Mouse (Mus musculus) MEL (cell line): ENCODE data around the gene Gm37240. TPM values are rescaled to one million over a fixed set of nuclear protein-coding genes. Genes with fewer than 3 reads are reported as not detected.

ENCODE experiments used
- DNase-seq: peaks from one replicate; pipeline ENCODE4 v3.0.0; 2011; ENCODE audit warnings: low read depth, low spot score
- H3K27ac ChIP-seq: 2 replicates; pipeline ENCODE4 v1.5.1; 2012; ENCODE audit warnings: low read depth, mild to moderate bottlenecking, control low read depth, low read length, moderate library complexity; ENCODE audit not compliant: control insufficient read depth
- H3K27me3 ChIP-seq, 2 experiments: fragments of 150-350 bp in 1 of 2; sonication (generic) in 1 of 2; 2 replicates each; pipeline ENCODE4 v1.6.1; 2012; ENCODE audit warnings: low read length in 2 of 2, mild to moderate bottlenecking in 2 of 2, improper control_type of control experiment in 1 of 2, moderate library complexity in 1 of 2; ENCODE audit not compliant: insufficient read depth in 2 of 2, control insufficient read depth in 1 of 2
- H3K36me3 ChIP-seq, 2 experiments: 2 replicates each; pipeline ENCODE4 v1.6.1; 2012 to 2014; ENCODE audit warnings: low read length in 2 of 2, improper control_type of control experiment in 1 of 2, inconsistent platforms in 1 of 2, mild to moderate bottlenecking in 1 of 2; ENCODE audit not compliant: insufficient read depth in 2 of 2, control insufficient read depth in 1 of 2
- H3K4me1 ChIP-seq, 2 experiments: fragments of 150-350 bp in 1 of 2; sonication (generic) in 1 of 2; 2 replicates each; pipeline ENCODE4 v1.6.1; 2012; ENCODE audit warnings: low read length in 2 of 2, improper control_type of control experiment in 1 of 2, mild to moderate bottlenecking in 1 of 2; ENCODE audit not compliant: insufficient read depth in 2 of 2, control insufficient read depth in 1 of 2
- H3K4me3 ChIP-seq, 2 experiments: fragments of 150-350 bp in 1 of 2; sonication (generic) in 1 of 2; 2 replicates each; pipeline ENCODE4 v1.5.1; 2012; ENCODE audit warnings: low read depth in 2 of 2, low read length in 2 of 2, mild to moderate bottlenecking in 2 of 2, moderate library complexity in 2 of 2, control low read depth in 1 of 2, improper control_type of control experiment in 1 of 2; ENCODE audit not compliant: control insufficient read depth in 1 of 2, insufficient read depth in 1 of 2
- H3K79me2 ChIP-seq: 2 replicates; pipeline ENCODE4 v1.6.1; 2012; ENCODE audit warnings: mild to moderate bottlenecking, low read length, moderate library complexity; ENCODE audit not compliant: control insufficient read depth, poor library complexity, insufficient read depth
- H3K9ac ChIP-seq: 2 replicates; pipeline ENCODE4 v1.6.1; 2012; ENCODE audit warnings: low read depth, mild to moderate bottlenecking, control low read depth, low read length, moderate library complexity; ENCODE audit not compliant: control insufficient read depth, poor library complexity, severe bottlenecking
- H3K9me3 ChIP-seq: fragments of 150-350 bp; sonication (generic); replicated peaks from 2 replicates; pipeline ENCODE4 v1.6.1; 2012; ENCODE audit warnings: mild to moderate bottlenecking, low read length, improper control_type of control experiment, moderate library complexity; ENCODE audit not compliant: insufficient read depth
- BHLHE40 ChIP-seq: IDR thresholded peaks from 2 replicates; pipeline ENCODE4 v1.6.1; 2012; ENCODE audit warnings: low read depth, mild to moderate bottlenecking, inconsistent platforms, low read length, improper control_type of control experiment, borderline replicate concordance
- CHD1 ChIP-seq: IDR thresholded peaks from 2 replicates; pipeline ENCODE4 v1.6.1; 2012; ENCODE audit warnings: low read depth, mild to moderate bottlenecking, inconsistent platforms, low read length, improper control_type of control experiment
- E2F4 ChIP-seq: IDR thresholded peaks from 2 replicates; pipeline ENCODE4 v1.6.1; 2011; ENCODE audit warnings: low read depth, low read length, improper control_type of control experiment, borderline replicate concordance
- ELF1 ChIP-seq: IDR thresholded peaks from 2 replicates; pipeline ENCODE4 v1.6.1; 2014; ENCODE audit warnings: low read depth, mild to moderate bottlenecking, inconsistent platforms, low read length, improper control_type of control experiment, moderate library complexity
- EP300 ChIP-seq, 2 experiments: IDR thresholded peaks; 2 replicates each; pipeline ENCODE4 v1.6.1; 2011; ENCODE audit warnings: improper control_type of control experiment in 2 of 2, low read length in 2 of 2, low read depth in 1 of 2, mild to moderate bottlenecking in 1 of 2
- GATA1 ChIP-seq: IDR thresholded peaks from 2 replicates; pipeline ENCODE4 v1.6.1; 2011; ENCODE audit warnings: low read depth, low read length, improper control_type of control experiment
- KAT2A ChIP-seq: conservative IDR thresholded peaks from 2 replicates; pipeline ENCODE4 v1.6.1; 2012; ENCODE audit warnings: low read depth, low read length, improper control_type of control experiment, inconsistent platforms
- MAFK ChIP-seq: IDR thresholded peaks from 2 replicates; pipeline ENCODE4 v1.6.1; 2011; ENCODE audit warnings: low read depth, mild to moderate bottlenecking, low read length, improper control_type of control experiment, borderline replicate concordance
- MAZ ChIP-seq: IDR thresholded peaks from 2 replicates; pipeline ENCODE4 v1.6.1; 2012; ENCODE audit warnings: low read depth, mild to moderate bottlenecking, inconsistent platforms, low read length, improper control_type of control experiment
- MEF2A ChIP-seq: IDR thresholded peaks from 2 replicates; pipeline ENCODE4 v1.6.1; 2014; ENCODE audit warnings: low read depth, mild to moderate bottlenecking, inconsistent platforms, low read length, improper control_type of control experiment; ENCODE audit not compliant: poor library complexity, insufficient replicate concordance, severe bottlenecking; ENCODE audit errors: extremely low read depth
- POLR2AphosphoS2 ChIP-seq: IDR thresholded peaks from 2 replicates; pipeline ENCODE4 v1.6.1; 2011; ENCODE audit warnings: low read length, improper control_type of control experiment
- POLR2AphosphoS5 ChIP-seq: IDR thresholded peaks from 2 replicates; pipeline ENCODE4 v1.6.1; 2012; ENCODE audit warnings: low read depth, borderline replicate concordance, mild to moderate bottlenecking, inconsistent platforms, low read length, moderate library complexity, mixed read lengths
- RAD21 ChIP-seq: IDR thresholded peaks from 2 replicates; pipeline ENCODE4 v1.6.1; 2011; ENCODE audit warnings: mild to moderate bottlenecking, low read depth, low read length, improper control_type of control experiment
- RCOR1 ChIP-seq: IDR thresholded peaks from 2 replicates; pipeline ENCODE4 v1.6.1; 2012; ENCODE audit warnings: low read depth, mild to moderate bottlenecking, inconsistent platforms, low read length, improper control_type of control experiment
- SIN3A ChIP-seq: IDR thresholded peaks from 2 replicates; pipeline ENCODE4 v1.6.1; 2012; ENCODE audit warnings: low read length, improper control_type of control experiment, inconsistent platforms
- SMC3 ChIP-seq: IDR thresholded peaks from 2 replicates; pipeline ENCODE4 v1.6.1; 2011; ENCODE audit warnings: low read depth, low read length, improper control_type of control experiment
- TAL1 ChIP-seq: IDR thresholded peaks from 2 replicates; pipeline ENCODE4 v1.6.1; 2012; ENCODE audit warnings: mild to moderate bottlenecking, inconsistent platforms, low read length, moderate library complexity, mixed read lengths
- USF1 ChIP-seq: IDR thresholded peaks from 2 replicates; pipeline ENCODE4 v1.6.1; 2014; ENCODE audit warnings: low read depth, mild to moderate bottlenecking, inconsistent platforms, low read length, improper control_type of control experiment, moderate library complexity
- USF2 ChIP-seq, 2 experiments: IDR thresholded peaks; 2 replicates each; pipeline ENCODE4 v1.6.1; 2011 to 2012; ENCODE audit warnings: improper control_type of control experiment in 2 of 2, low read length in 2 of 2, borderline replicate concordance in 1 of 2, inconsistent platforms in 1 of 2, low read depth in 1 of 2, mild to moderate bottlenecking in 1 of 2; ENCODE audit not compliant: insufficient read depth in 1 of 2
- ZC3H11A ChIP-seq: IDR thresholded peaks from 2 replicates; pipeline ENCODE4 v1.6.1; 2012; ENCODE audit warnings: low read depth, mild to moderate bottlenecking, inconsistent platforms, low read length, improper control_type of control experiment
- ZKSCAN1 ChIP-seq: IDR thresholded peaks from 2 replicates; pipeline ENCODE4 v1.6.1; 2012; ENCODE audit warnings: low read depth, mild to moderate bottlenecking, inconsistent platforms, low read length, improper control_type of control experiment, moderate library complexity
- ZNF384 ChIP-seq: IDR thresholded peaks from 2 replicates; pipeline ENCODE4 v1.6.1; 2012; ENCODE audit warnings: low read depth, mild to moderate bottlenecking, inconsistent platforms, low read length, improper control_type of control experiment
- polyA plus RNA-seq, 2 experiments: library from polyadenylated mRNA; stranded (reverse) in 1 of 2; unstranded in 1 of 2; fragments of >175 nt in 1 of 2; fragments of >200 nt in 1 of 2; gene quantifications; 2 replicates each; pipeline versions ENCODE4 v1.2.1 to v1.2.4; 2012; ENCODE audit warnings: low replicate concordance in 2 of 2, low read depth in 1 of 2; ENCODE audit not compliant: insufficient read length in 2 of 2, insufficient read depth in 1 of 2, missing spikeins in 1 of 2
- total RNA-seq: library from RNA; depleted of rRNA; stranded (reverse); fragments of 300-350 nt; gene quantifications from 2 replicates; pipeline ENCODE4 v1.2.3, GENCODE M21; 2012

Gm37240 gene
- total and polyA plus RNA-seq, 3 experiments, result 0.04 TPM; not detected in 2

- DNase-seq, result no peak
- Histone ChIP-seq H3K36me3 (no peaks in the 10 kb centered on the region), H3K27me3 (no peaks in the 10 kb centered on the region; a peak in 1 of 4 replicates), H3K4me3 (no peak overlapping the region), H3K9me3 (no peaks in the 10 kb centered on the region), H3K79me2 (no peaks in the 10 kb centered on the region), H3K9ac (no peak overlapping the region)
- TF ChIP-seq USF1, result no peak
- no peak for TF ChIP-seq POLR2AphosphoS2
- no peak for TF ChIP-seq ZNF384
- TF ChIP-seq USF2 (IDR thresholded peaks at IDR 0.05; ENCODE audit: borderline replicate concordance in 1 of 2, insufficient read depth in 1 of 2, low read depth in 1 of 2, low read length in 2 of 2), result no peak
- TF ChIP-seq MEF2A, result no peak
- no peak for TF ChIP-seq GATA1
- no peak for TF ChIP-seq E2F4
- no peak for TF ChIP-seq POLR2AphosphoS5
- no peak for TF ChIP-seq ELF1
- no peak for TF ChIP-seq SMC3
- TF ChIP-seq MAFK, result no peak
- TF ChIP-seq, all 39 proteins: peak for 0
- H3K27ac ChIP-seq, result no peak overlapping the region
- H3K4me1 ChIP-seq, result no peaks in the 10 kb centered on the region
These were observed 827.2 kb downstream of the Gm37240 start for GRCm38 (mm10) chr3:85060153-85060552.

GRCm38 (mm10) chr3:85057245-85057644, 830.1 kb downstream of the Gm37240 start:
- Histone ChIP-seq H3K36me3 (no peaks in the 10 kb centered on the region), H3K4me3 (no peak overlapping the region), H3K9me3 (no peaks in the 10 kb centered on the region), H3K27ac (no peak overlapping the region), H3K27me3 (no peaks in the 10 kb centered on the region; a peak in 1 of 4 replicates), H3K9ac (no peak overlapping the region), H3K4me1 (no peaks in the 10 kb centered on the region), H3K79me2 (no peaks in the 10 kb centered on the region)
- DNase-seq, result no peak
- TF ChIP-seq ELF1, result no peak
- no peak for TF ChIP-seq BHLHE40
- TF ChIP-seq ZKSCAN1, result no peak
- TF ChIP-seq CHD1, result no peak
- TF ChIP-seq ZC3H11A, result no peak
- no peak for TF ChIP-seq KAT2A
- TF ChIP-seq ZNF384, result no peak
- no peak for TF ChIP-seq MAZ
- TF ChIP-seq RAD21, result no peak
- TF ChIP-seq USF1, result no peak
- no peak for TF ChIP-seq EP300 (IDR thresholded peaks at IDR 0.05; ENCODE audit: low read depth in 1 of 2, low read length in 2 of 2)
- no peak for TF ChIP-seq TAL1
- no peak for TF ChIP-seq POLR2AphosphoS5
- TF ChIP-seq RCOR1, result no peak
- TF ChIP-seq SIN3A, result no peak
